Mouse (Mus musculus) thymus, adult 2 months (tissue): Measurements from ENCODE around the gene Usp36.

Source experiments
- CTCF ChIP-seq: fragments of 200-500 bp; IDR thresholded peaks from 2 replicates; pipeline ENCODE4 v1.5.1; 2012; ENCODE audit warnings: mild to moderate bottlenecking, control low read depth, low read length, moderate library complexity, borderline replicate concordance; ENCODE audit not compliant: control insufficient read depth, poor library complexity, insufficient read depth; ENCODE audit errors: extremely low read depth
- POLR2A ChIP-seq: fragments of 200-500 bp; IDR thresholded peaks from 2 replicates; pipeline ENCODE4 v1.6.1; 2012; ENCODE audit warnings: mild to moderate bottlenecking, low read length, control low read depth, moderate library complexity; ENCODE audit not compliant: control insufficient read depth, poor library complexity, insufficient read depth; ENCODE audit errors: extremely low read depth

DNA sequence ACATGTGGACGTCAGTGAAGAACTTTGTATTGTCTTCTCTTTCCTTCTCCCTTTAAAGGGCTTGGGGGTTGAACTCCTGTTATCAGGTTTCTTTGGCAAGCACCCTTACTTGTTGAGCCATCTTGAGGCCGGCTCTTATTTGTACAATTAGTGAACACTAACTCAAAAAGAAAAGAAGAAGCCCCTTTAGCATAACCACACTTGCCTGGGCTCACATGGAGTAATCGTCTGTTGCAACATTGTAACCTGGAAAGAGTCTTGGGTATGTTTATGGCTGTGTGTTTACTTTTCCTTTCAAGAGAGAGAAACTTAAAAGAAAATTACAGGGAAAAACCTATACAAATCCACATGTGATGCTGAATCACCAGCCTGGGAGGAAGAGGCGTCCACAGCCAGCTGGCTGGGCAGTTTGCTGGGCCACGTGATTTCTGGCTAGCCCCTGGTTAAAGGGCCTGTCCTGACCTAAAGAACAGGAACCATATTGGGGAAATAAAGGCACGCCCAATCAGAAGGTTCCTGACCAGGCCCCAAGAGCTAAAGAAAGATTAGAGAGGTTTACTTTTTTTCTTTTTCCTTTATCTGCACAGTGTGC lies 22.2 kb upstream of the Usp36 start:
- no peak for TF ChIP-seq CTCF
- no peak for TF ChIP-seq POLR2A
